Comparison of ENCODE assay signal across 26 mouse cellular contexts in the genomic region with DNA sequence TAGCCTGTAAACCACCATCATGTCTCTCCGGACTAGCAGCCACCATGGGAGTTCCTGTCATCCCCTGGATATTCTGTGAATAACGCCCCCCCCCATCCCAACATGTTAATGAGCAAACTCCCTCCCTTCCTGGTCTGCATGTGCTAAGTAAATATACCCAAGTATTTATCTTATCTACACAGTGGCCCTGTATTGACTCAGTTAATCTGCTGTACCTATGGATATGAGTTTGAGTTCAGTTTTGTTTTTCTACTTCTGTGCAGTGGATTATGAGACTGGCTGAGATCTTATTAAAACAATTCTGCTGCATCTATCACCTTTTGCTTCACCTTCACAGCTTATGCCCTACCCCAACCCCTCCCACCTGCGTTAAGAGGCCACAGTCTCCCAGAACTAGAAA. TPM values are rescaled to one million over a fixed set of nuclear protein-coding genes. Genes with fewer than 3 reads are reported as not detected.
DNase-seq lines count a peak whose midpoint lies in the region; ATAC-seq lines count a peak whose summit lies in the region.
"Had no signal": no experiment of that assay in that cellular context is flagged by ENCODE, and none has a peak within 500 bp of the region (broad histone marks: within the 10 kb centered on the region; RNA-seq: fewer than 3 reads in every experiment).

No protein-coding gene starts in this region.

- H3K9ac ChIP-seq in forebrain, embryonic 16.5 days (replicated peaks; ENCODE audit: low read depth, low read length): no peak overlapping the region
- no peak overlapping the region for H3K9ac ChIP-seq in forebrain, embryonic 12.5 days
- no peak overlapping the region for H3K9ac ChIP-seq in midbrain, embryonic 11.5 days (ENCODE audit: low read length)
- H3K9ac ChIP-seq in midbrain, embryonic 14.5 days (replicated peaks; ENCODE audit: low read length): no peak overlapping the region
- no peak overlapping the region for H3K9ac ChIP-seq in hindbrain, embryonic 14.5 days
- no peak overlapping the region; the same call in 1 of the 2 replicates for H3K9ac ChIP-seq in stomach, embryonic 16.5 days (ENCODE audit: low read length)
- H3K9ac ChIP-seq: limb, embryonic 12.5 days; liver, postnatal 0 days had no signal

- no peak overlapping the region for H3K27ac ChIP-seq in forebrain, embryonic 16.5 days (ENCODE audit: low read length)
- no peak overlapping the region for H3K27ac ChIP-seq in forebrain, embryonic 12.5 days
- no peak overlapping the region for H3K27ac ChIP-seq in midbrain, embryonic 11.5 days (ENCODE audit: low read depth, low read length)
- no peak overlapping the region for H3K27ac ChIP-seq in midbrain, embryonic 14.5 days (replicated peaks; ENCODE audit: low read depth, low read length)
- no peak overlapping the region for H3K27ac ChIP-seq in hindbrain, embryonic 14.5 days
- H3K27ac ChIP-seq in stomach, embryonic 16.5 days (ENCODE audit: low read length): no peak overlapping the region
- H3K27ac ChIP-seq: heart, embryonic 10.5 days; limb, embryonic 12.5 days; macrophage had no signal

- no peaks in the 10 kb centered on the region for H3K9me3 ChIP-seq in forebrain, embryonic 16.5 days (ENCODE audit: control insufficient read depth, low read length)
- H3K9me3 ChIP-seq in forebrain, embryonic 12.5 days: no peaks in the 10 kb centered on the region
- H3K9me3 ChIP-seq in midbrain, embryonic 11.5 days (ENCODE audit: control insufficient read depth, low read length): no peaks in the 10 kb centered on the region
- H3K9me3 ChIP-seq in midbrain, embryonic 14.5 days (ENCODE audit: control insufficient read depth, low read length): no peaks in the 10 kb centered on the region
- H3K9me3 ChIP-seq in hindbrain, embryonic 14.5 days (ENCODE audit: control insufficient read depth, low read length): no peaks in the 10 kb centered on the region
- H3K9me3 ChIP-seq in stomach, embryonic 16.5 days (replicated peaks; ENCODE audit: control insufficient read depth, low read length): no peaks in the 10 kb centered on the region
- H3K9me3 ChIP-seq: heart, embryonic 10.5 days; limb, embryonic 12.5 days had no signal

- H3K27me3 ChIP-seq in forebrain, embryonic 16.5 days (replicated peaks; ENCODE audit: control insufficient read depth, insufficient read depth, low read length): peaks cover 69% of the 10 kb centered on the region
- peaks cover 91% of the 10 kb centered on the region for H3K27me3 ChIP-seq in forebrain, embryonic 12.5 days
- peaks cover 96% of the 10 kb centered on the region for H3K27me3 ChIP-seq in midbrain, embryonic 11.5 days (ENCODE audit: control insufficient read depth, insufficient read depth, low read length)
- H3K27me3 ChIP-seq in midbrain, embryonic 14.5 days (ENCODE audit: control insufficient read depth, insufficient read depth, low read length): peaks cover 96% of the 10 kb centered on the region
- H3K27me3 ChIP-seq in hindbrain, embryonic 14.5 days (ENCODE audit: control insufficient read depth, insufficient read depth, low read length): peaks cover 94% of the 10 kb centered on the region
- H3K27me3 ChIP-seq in stomach, embryonic 16.5 days (ENCODE audit: control insufficient read depth, insufficient read depth, low read length): peaks cover 57% of the 10 kb centered on the region

- peaks cover 12% of the 10 kb centered on the region for H3K4me1 ChIP-seq in forebrain, embryonic 16.5 days (replicated peaks; ENCODE audit: control insufficient read depth, insufficient read depth, low read length)
- H3K4me1 ChIP-seq in forebrain, embryonic 12.5 days: peaks cover 10% of the 10 kb centered on the region
- no peaks in the 10 kb centered on the region for H3K4me1 ChIP-seq in midbrain, embryonic 11.5 days (ENCODE audit: control insufficient read depth, insufficient read depth, low read length)
- no peaks in the 10 kb centered on the region for H3K4me1 ChIP-seq in midbrain, embryonic 14.5 days (ENCODE audit: control insufficient read depth, insufficient read depth, low read length)
- no peaks in the 10 kb centered on the region for H3K4me1 ChIP-seq in hindbrain, embryonic 14.5 days (replicated peaks; ENCODE audit: control insufficient read depth, insufficient read depth, low read length)
- peaks cover 11% of the 10 kb centered on the region; the same call in 1 of the 2 replicates for H3K4me1 ChIP-seq in stomach, embryonic 16.5 days (ENCODE audit: control insufficient read depth, insufficient read depth, low read length)

- H3K4me2 ChIP-seq in forebrain, embryonic 16.5 days (ENCODE audit: low read length): peak overlapping the region; percentile 16; the same call in 1 of the 2 replicates
- H3K4me2 ChIP-seq in forebrain, embryonic 12.5 days: no peak overlapping the region
- H3K4me2 ChIP-seq in midbrain, embryonic 11.5 days: no peak overlapping the region
- no peak overlapping the region for H3K4me2 ChIP-seq in midbrain, embryonic 14.5 days (ENCODE audit: low read length)
- peak overlapping the region; percentile 17; the same call in 1 of the 2 replicates for H3K4me2 ChIP-seq in hindbrain, embryonic 14.5 days (replicated peaks)
- peak overlapping the region; percentile 29 for H3K4me2 ChIP-seq in stomach, embryonic 16.5 days (ENCODE audit: low read depth, low read length)
- H3K4me2 ChIP-seq: limb, embryonic 12.5 days; liver, embryonic 11.5 days had no signal

- ATAC-seq in forebrain, embryonic 16.5 days: no peak
- ATAC-seq in forebrain, embryonic 12.5 days (ENCODE audit: low FRiP score): no peak
- ATAC-seq in midbrain, embryonic 11.5 days (ENCODE audit: low FRiP score): no peak
- ATAC-seq in midbrain, embryonic 14.5 days (ENCODE audit: low FRiP score, low TSS enrichment): no peak
- no peak for ATAC-seq in hindbrain, embryonic 14.5 days (ENCODE audit: low FRiP score)
- peak; percentile 52 for ATAC-seq in stomach, embryonic 16.5 days (ENCODE audit: insufficient read depth, low FRiP score)
- ATAC-seq: CD4-positive, CD25-positive, alpha-beta regulatory T cell, adult 4 months; liver, postnatal 0 days; lung, postnatal 0 days had no signal

- DNase-seq in midbrain, embryonic 11.5 days (ENCODE audit: low spot score, missing footprints): peak; percentile 88
- DNase-seq in midbrain, embryonic 14.5 days: no peak
- DNase-seq in hindbrain, embryonic 14.5 days (ENCODE audit: low spot score): no peak
- DNase-seq in left cerebral cortex, postnatal 4 days: no peak
- DNase-seq: adrenal gland, postnatal 36 days; cerebellum, adult 9-10 months; gastrocnemius, postnatal 10 days; heart, postnatal 4 days; kidney, adult 9 months; kidney, postnatal 14 days; liver, postnatal 0 days; right cerebral cortex, postnatal 14 days; spleen, adult 18-20 months; thymus, adult 18-20 months; thymus, postnatal 36 days had no signal

- no peak overlapping the region for H3K4me3 ChIP-seq in forebrain, embryonic 16.5 days (replicated peaks; ENCODE audit: low read length)
- no peak overlapping the region for H3K4me3 ChIP-seq in forebrain, embryonic 12.5 days (replicated peaks)
- no peak overlapping the region for H3K4me3 ChIP-seq in midbrain, embryonic 11.5 days (ENCODE audit: low read depth, low read length)
- H3K4me3 ChIP-seq in midbrain, embryonic 14.5 days (replicated peaks; ENCODE audit: low read depth, low read length): no peak overlapping the region
- H3K4me3 ChIP-seq in hindbrain, embryonic 14.5 days (replicated peaks; ENCODE audit: low read length): no peak overlapping the region
- 0 out of 2 replicates have a peak overlapping the region, but pooled peaks have one; percentile 5 for H3K4me3 ChIP-seq in stomach, embryonic 16.5 days (replicated peaks; ENCODE audit: low read length)
- H3K4me3 ChIP-seq: heart, embryonic 10.5 days; limb, embryonic 12.5 days had no signal

- intact Hi-C loops in left cerebral cortex, postnatal 4 days (cut with DNase I): loop anchor here (10.0 kb wide), 1 partner anchor 577 kb away; no protein-coding TSS in a partner anchor

- WGBS in forebrain, embryonic 16.5 days: 8% methylated on average over 3 of the region's 3 CpGs
- WGBS in forebrain, embryonic 12.5 days: 3% methylated on average over 3 of the region's 3 CpGs
- WGBS in midbrain, embryonic 11.5 days: 2% methylated on average over 3 of the region's 3 CpGs
- 2% methylated on average over 3 of the region's 3 CpGs for WGBS in midbrain, embryonic 14.5 days
- 2% methylated on average over 3 of the region's 3 CpGs for WGBS in hindbrain, embryonic 14.5 days
- WGBS in stomach, embryonic 16.5 days: 24% methylated on average over 3 of the region's 3 CpGs

- H3K36me3 ChIP-seq in forebrain, embryonic 16.5 days (ENCODE audit: control insufficient read depth, insufficient read depth): no peaks in the 10 kb centered on the region
- H3K36me3 ChIP-seq in forebrain, embryonic 12.5 days (replicated peaks): no peaks in the 10 kb centered on the region
- H3K36me3 ChIP-seq in midbrain, embryonic 11.5 days (ENCODE audit: control insufficient read depth, insufficient read depth, low read length): no peaks in the 10 kb centered on the region
- no peaks in the 10 kb centered on the region for H3K36me3 ChIP-seq in midbrain, embryonic 14.5 days (ENCODE audit: control insufficient read depth, insufficient read depth, low read length)
- H3K36me3 ChIP-seq in hindbrain, embryonic 14.5 days (replicated peaks; ENCODE audit: control insufficient read depth, insufficient read depth): no peaks in the 10 kb centered on the region
- no peaks in the 10 kb centered on the region for H3K36me3 ChIP-seq in stomach, embryonic 16.5 days (ENCODE audit: control insufficient read depth, insufficient read depth, low read length)
- H3K36me3 ChIP-seq: heart, embryonic 10.5 days; limb, embryonic 12.5 days had no signal

RNA-seq across cellular contexts. Expression of gene Isl1, which starts 7.8 kb away (rescaled TPM):
- 49.7 and 61.5 TPM in 2 replicates for polyA plus RNA-seq in forebrain, embryonic 16.5 days (2015; fragmentation: Nextera tagmentation; extraction: Ambion mirVana)
- polyA plus RNA-seq in forebrain, embryonic 12.5 days (2016; fragmentation: Nextera tagmentation; extraction: Ambion mirVana): 65.6 and 74.4 TPM in 2 replicates
- 15.4 and 18.6 TPM in 2 replicates for polyA plus RNA-seq in midbrain, embryonic 11.5 days (2014; fragmentation: Nextera tagmentation; extraction: Ambion mirVana)
- polyA plus RNA-seq in midbrain, embryonic 14.5 days (2014; fragmentation: Nextera tagmentation; extraction: Ambion mirVana): 5.4 and 8.1 TPM in 2 replicates
- polyA plus RNA-seq in hindbrain, embryonic 14.5 days (2014; fragmentation: Nextera tagmentation; extraction: Ambion mirVana): 24.6 and 26.1 TPM in 2 replicates
- 31.6 and 33.6 TPM in 2 replicates for polyA plus RNA-seq in stomach, embryonic 16.5 days (2015; fragmentation: Nextera tagmentation; extraction: Ambion mirVana)
- total RNA-seq in left cerebral cortex, postnatal 4 days (2021): 10 to 100 TPM in 1 of 2 experiments, 1 to 10 TPM in 1; 3.6 to 10.5 TPM
- total RNA-seq: granulocyte monocyte progenitor cell, adult 5-6 weeks; layer of hippocampus, adult 18-20 months had no signal
- polyA plus RNA-seq: CD4-positive, CD25-positive, alpha-beta regulatory T cell, adult 4 months; liver, postnatal 0 days; macrophage had no signal

Comparison
In these comparisons a context has a peak if more than half of its experiments do, and no peak if none do; other contexts are left out.
1. H3K4me2 ChIP-seq: peak in forebrain, embryonic 16.5 days (single experiment), hindbrain, embryonic 14.5 days (single experiment) and stomach, embryonic 16.5 days (single experiment); none in forebrain, embryonic 12.5 days (single experiment), midbrain, embryonic 11.5 days (single experiment) and midbrain, embryonic 14.5 days (single experiment).